Mouse (Mus musculus): ENCODE results near the gene Cox17.
"Not testable (repeated sequence)": the region's sequence is repeated elsewhere in the genome, so short reads cannot be mapped to it uniquely, and the experiment has no call there.

Gene Cox17

DNA sequence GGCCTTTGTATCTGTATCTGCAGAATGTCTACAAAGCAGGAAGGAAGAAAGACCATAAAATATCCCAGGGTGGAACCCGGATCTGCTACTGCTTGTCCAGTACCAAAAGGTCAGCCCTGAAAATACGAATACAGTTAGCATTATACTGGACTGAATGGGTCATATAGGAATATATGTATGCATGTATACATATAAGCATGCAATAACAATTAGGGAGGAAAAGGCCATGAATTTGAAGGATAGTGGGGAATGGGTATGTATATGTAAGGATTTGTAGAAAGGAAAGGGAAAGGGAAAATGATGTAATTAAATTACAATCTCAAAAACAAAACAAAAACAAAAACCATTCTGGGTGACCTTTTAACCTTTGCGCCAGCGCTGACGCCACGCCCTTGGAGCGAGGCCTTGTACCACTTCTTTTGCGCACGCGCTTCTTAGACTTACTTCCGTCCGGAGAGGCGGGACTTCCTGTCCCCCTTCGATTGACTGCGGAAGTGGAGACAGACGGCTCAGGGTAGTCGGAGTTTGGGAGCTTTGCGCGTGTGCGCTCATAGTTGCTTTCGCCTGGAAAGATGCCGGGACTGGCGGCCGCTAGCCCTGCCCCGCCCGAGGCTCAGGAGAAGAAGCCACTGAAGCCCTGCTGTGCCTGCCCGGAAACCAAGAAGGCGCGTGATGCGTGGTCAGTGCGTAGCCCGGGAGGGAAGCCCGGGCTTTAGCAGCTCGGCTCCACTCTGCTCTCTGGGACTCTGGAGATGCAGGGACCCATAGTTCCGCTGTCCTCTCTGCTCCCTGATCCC lies at the start of gene Cox17, which contains the start of gene Gm21987:
TSS of gene Cox17 (plus strand) at position 463 of the 797 bp plus-strand sequence.
TSS of gene Gm21987 (plus strand) at position 512 of the 797 bp plus-strand sequence.
- peak; percentile 90 for DNase-seq (ENCODE audit: low read depth)

DNA sequence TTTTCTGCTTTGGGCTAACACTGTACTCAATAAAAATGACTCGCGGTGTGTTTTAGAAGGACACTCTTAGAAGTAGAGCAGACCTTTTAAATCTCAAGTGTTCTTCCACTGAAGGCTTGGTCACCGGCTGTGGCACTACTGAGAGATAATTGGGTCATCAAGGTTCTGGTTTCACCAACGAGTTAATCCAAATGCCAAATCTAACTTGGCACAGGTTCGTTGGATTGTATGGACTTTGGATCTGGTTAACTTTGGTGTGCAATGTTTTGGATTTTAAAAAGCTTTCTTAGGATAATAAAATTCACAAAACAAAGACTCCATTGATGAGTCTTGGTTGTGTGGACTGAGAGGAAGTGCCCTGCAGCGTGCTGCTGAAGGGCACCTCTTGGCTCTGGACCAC lies 48.4 kb upstream of the Cox17 start:
- DNase-seq (ENCODE audit: low read depth) = no peak

DNA sequence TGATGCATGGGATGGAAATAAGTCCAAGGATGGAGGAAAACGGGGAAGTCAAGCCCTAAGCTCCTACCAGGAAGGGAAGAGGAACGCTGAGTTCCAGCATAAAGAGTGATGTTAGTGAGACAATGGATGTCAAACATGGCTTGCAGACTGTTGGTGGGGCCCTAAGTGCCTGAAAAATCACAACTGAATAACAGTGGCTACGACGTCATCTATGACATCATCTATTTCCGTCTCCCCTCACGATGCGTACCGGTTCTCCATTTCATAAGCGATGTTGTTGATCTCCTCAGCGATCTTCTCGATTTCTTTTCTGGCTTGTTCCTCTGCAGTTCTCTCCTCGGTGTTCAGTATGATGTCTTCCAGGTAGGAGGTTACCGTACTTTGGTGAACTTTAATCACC lies 44.4 kb upstream of the Cox17 start:
- DNase-seq (ENCODE audit: low read depth) = no peak

DNA sequence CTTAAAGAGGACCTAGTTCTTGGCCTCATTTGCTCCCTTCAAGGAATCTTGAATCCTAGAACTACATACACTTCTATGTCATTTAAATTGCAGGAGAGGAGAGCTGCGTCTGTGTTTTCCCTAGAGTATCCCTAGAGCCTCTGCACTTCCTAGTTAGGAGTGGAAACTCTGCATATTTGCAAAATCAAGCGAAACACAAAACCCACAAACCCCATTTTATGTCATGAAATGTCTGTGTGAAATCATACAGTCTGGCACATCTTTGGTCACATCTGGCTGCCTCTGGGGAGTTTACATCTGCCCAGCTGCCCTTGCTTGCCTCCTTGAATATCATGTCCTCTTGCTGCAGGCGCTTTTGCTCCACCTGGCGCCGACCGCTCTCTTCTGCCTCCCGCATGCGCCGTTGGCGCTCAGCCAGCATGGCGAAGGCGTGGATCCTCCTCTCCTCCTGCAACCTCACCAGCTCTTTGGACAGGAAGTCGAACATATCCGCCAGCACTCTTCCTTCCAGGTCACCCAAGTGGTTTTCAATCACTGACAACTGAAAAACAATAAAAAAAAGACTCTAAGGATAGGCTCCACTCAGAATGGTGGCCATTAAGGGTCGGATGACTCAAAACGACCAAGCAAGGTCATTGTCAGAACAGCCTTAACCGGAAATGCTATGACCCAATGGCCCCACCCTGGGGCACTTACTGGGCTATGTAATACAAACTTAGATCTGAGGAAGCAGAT lies 42.2 kb upstream of the Cox17 start:
- no peak for DNase-seq (ENCODE audit: low read depth)

DNA sequence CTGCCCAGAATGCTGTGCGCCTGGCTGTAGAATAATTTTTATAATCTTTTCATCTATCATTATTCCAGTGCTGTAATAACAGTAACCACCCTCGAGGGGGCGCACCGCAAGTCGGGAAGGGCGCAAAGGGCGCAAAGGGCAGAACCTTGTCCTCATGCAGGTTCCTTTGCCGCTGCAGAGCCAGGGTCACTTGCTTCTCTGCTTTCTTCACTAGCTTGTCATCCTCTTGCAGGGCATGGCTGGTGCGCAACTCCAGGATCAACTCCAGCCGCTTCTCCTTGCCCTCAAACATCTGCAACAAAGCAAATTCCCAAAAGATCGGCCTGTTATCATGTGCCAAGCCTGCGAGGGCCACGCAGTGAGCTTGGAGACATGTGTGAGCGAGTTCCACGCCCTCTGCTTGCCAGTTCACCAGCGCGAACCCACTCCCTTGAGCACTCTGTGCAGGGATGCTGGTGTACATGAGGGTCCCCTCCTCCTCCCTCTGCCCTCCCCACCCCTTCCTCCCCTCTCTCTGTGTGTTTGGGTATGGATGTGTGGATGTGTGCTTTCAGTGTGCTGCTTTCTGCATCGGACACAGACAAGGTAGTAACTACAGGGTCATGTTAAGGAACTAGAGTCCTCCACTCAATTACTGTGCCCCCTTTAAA lies 40.1 kb upstream of the Cox17 start:
- DNase-seq (ENCODE audit: low read depth) = no peak

DNA sequence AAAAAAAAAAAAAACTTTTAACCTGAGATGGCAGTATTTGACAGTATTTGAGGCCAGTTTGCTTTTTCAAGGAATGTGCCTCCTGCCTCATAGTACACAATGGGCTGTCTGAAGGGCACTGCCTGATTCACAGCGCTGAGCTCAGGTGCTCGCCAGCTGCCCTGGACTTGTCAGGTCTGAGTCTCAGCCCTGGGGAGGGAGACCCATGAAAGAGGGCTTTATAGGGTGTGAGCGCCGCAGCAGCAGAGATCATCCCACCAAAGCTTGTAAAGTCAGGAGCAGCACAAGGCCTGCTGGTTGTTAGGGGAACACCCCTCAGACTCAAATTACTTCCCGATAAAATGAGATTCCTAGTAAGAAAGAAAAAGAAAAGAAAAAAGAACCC lies 39.6 kb upstream of the Cox17 start:
- DNase-seq (ENCODE audit: low read depth) = no peak

DNA sequence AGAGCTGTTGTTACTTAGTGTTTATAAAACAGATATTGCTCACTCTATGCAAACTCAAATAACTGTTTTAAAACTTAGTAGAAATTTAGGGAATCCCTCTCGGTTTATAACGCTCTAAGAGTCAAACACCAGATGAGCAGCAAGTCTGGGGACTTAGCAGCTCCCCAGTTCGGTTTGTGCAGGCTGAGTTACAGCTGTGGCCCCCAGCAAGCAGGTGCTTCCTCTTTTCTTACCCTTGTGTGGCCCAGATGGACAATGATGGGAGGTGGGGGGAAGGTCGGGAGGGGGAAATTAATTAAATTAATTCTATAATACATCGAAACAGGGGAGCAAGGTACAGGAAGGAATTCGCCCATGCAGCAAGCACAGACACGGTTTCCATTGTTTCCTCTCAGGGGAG lies 39.1 kb upstream of the Cox17 start:
- DNase-seq (ENCODE audit: low read depth) = no peak

DNA sequence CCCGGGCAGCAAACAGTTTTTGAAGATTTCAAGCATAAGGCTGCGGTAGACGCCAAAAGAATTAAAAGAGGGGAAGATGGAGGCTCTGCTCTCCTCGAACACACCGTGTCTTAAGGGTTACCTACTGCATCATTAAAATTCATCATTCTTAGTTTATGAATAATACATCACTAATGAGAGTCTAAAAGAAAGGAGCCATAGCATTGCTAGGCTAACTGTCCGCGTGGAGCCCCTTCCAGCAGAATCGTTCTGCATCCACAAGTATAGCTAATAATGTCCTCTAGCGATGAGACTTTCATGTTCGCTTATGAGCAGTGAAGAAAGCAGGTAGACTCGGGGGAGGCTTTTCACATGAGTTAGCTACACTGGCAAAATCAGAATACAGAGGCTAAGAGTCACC lies 38.6 kb upstream of the Cox17 start:
- no peak for DNase-seq (ENCODE audit: low read depth)

DNA sequence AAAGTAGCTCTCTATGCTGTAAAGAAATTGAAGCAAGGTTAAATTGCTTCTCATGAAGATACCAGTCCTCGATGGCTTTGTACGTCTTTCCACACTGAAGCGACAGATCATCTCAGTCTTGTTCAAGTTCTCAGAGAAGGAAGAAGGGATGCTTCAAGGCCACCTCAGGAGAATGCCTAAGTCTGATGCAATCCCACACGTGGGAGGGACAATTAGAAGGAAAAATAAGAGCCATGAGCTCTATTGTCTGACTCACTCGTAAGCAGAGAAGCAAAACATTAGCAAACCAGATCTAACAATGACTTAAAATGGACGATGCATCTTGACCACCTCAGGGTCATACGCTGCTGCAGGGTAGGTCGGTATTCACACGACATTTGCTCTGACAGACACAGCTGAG lies 28.3 kb upstream of the Cox17 start:
- DNase-seq (ENCODE audit: low read depth) = no peak

DNA sequence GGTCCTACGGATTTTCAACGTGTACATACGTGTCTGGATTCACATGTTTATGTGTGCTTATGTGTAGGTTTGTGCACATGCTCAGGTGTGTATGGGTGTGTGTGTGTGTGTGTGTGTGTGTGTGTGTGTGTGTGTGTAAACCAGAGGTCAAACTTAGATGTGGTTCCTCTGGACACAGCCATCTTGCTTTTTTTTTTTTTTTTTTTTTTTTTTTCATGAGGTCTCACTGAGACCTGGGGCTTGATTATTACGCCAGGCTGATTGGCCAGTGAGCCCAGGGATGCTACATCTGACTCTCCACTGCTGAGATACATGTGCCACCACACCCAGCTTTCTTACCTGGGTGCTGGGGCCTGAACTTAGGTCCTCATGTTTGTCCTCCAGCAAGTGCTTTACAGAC lies 27.7 kb upstream of the Cox17 start:
- DNase-seq (ENCODE audit: low read depth) = no peak

DNA sequence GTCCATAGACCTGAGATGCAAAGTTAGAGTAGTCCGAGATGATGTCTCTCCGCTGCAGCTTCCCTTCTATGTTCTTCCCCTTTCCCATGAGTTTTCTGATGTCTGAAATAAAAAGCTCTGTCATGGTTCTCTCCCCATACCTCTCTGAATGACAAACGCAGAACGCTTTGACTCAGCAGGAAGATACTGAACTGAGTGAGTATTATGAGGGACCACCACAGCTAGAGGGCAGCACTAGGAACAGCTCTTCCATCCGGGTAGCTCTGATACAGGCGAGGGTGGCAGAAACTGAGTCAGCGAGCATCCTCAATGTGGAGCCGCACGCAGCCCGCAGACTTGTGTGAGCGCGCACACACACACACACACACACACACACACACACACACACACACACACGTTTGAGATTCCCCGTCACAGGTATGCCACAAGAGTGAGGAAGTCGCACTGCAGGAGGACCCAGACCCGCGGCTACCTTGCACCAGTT lies 25.3 kb upstream of the Cox17 start:
- peak; percentile 24 for DNase-seq (ENCODE audit: low read depth)

DNA sequence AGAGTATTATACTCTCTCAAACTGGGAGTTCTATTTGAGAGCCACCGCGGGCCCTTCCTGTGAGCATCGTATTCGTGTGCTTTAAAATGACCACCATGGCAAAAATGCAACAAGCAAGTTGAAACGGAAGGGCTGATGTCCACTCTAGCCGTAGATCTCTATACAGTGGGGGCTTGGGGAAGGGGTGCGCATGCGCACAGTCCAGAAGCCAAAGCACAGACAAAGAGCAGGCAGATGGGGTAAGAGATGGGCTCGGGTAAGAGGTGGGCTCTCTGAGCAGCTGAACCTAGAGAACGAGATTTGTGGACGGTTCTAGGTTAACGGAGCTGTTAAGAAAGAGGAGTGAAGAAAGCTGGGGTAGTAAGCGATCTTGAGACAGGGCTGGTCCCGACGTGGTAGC lies 22.5 kb upstream of the Cox17 start:
- no peak for DNase-seq (ENCODE audit: low read depth)

DNA sequence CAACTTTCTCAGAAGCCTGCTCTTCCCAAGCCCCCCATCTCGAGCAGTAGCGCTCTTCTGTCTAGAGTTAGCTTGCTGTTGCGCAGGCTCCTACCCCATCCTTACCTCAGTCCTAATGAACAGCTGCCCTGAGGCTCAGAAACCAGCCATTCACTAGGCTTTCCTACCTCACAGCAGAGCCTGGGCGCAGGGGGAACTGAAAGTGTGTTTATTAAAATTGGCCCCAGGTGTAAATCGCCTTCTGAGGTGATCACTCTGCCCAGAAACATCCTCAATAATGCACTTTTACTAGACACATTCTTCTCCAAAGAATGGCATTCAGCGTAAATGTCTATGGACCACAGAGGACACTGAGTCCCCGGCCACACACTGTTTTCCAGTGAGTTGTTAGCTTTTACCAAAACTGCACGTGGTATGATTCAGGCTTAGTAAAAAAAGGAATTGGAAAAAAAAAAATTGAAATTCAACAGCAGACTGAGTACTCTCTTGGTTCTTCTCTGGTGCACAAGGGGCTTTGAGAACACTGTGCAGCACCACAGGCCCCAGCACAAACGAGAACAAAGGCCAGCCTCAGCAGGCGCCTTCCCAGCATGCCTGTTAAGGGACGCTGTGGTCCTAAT lies 19.9 kb upstream of the Cox17 start:
- DNase-seq (ENCODE audit: low read depth) = no peak

DNA sequence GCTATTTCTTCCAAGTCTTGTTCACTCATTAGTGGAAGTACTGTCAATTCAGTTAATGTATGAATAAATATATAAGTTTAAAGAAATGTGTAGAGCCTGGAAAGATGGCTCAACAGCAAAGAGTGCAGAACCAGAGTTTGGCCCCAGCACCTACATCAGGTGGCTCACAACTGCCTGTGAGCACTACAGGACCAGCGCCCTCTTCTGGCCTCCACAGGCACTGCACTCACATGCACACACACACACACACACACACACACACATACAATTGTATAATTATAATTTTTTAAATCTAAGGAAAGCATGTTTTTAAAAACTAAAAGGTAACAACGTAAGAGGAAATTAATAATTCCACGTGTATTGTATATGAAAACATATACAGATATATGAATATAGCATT lies 17.5 kb upstream of the Cox17 start:
- no peak for DNase-seq (ENCODE audit: low read depth)

DNA sequence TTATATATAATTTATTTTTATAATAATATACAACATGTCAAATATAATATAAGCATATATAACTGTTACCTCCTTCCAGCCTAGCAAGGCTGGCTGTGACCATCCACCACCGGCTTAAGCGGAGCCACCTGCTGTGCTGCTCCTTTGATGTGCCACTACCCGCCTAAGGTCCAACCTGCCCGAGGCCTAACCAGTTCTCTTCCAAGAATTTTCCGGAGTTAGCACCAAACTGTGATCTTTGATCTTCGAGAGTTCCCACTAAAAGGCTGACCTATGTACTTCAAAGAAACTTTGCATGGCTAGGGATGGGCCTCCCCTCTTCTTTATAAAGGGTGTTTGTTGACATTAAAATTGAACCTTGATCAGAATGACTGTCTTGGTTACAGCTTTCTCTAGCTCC lies 12.4 kb upstream of the Cox17 start:
- no peak for DNase-seq (ENCODE audit: low read depth)

DNA sequence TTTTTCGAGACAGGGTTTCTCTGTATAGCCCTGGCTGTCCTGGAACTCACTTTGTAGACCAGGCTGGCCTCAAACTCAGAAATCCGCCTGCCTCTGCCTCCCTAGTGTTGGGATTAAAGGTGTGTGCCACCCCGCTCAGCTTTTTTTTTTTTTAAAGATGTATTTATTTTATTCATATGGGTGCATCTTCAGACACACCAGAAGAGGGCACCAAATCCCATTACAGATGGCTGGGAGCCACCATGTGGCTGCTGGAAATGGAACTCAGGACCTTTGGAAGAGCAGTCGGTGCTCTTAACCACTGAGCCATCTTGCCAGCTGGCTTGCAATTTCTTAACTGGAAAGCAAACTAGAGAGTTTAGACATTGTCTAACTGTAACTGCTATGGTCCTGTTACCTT lies 8.7 kb upstream of the Cox17 start:
- not testable (repeated sequence) for DNase-seq (ENCODE audit: low read depth)

DNA sequence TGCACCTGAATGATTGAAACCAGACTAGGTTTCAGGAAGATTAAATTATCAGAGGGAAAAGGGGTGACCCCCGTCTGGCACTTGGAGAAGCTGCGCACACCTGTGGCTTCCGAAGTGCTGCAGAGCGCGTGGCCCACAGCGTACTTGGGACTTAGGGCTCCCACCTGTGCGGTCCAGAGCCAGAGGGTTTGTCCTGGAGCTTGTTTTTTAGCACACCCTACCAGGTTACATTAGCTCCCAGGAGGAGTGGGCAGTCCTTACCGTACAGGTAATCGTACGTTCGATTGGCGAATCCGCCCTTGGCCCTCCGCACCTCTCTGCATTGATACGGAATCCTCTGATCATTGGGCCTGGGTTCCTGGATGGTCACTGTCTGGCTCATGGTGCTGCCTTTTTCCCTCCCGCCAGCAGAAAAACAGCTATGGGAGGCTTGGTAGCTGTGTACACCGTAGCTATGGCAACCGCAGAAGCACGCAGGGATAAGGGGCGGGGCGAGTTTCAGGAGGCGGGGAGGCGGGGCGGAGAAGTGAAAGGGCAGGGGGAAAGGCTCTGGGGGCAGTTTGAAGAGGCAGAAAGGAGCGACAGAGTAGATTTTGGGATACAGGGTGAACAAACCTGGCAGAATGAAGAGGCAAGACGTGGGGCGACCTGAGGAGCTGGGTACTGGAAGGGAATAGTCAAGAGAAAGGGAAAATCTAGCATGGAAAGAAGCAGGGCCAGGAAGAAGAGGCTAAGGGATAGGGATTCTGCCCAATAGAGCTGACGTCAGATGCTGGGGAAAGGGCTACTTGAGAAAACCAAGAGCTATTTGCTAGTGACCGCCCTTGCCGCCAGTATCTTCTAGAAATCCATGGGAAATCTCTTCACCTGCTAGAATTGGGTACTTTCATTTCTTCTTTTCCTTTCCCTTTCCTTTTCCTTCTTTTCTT lies 5.1 kb upstream of the Cox17 start, which contains the start of gene Maats1:
TSS of gene Maats1 (minus strand) at position 748 of the 929 bp plus-strand sequence.
- DNase-seq (ENCODE audit: low read depth) = peak; percentile 27

DNA sequence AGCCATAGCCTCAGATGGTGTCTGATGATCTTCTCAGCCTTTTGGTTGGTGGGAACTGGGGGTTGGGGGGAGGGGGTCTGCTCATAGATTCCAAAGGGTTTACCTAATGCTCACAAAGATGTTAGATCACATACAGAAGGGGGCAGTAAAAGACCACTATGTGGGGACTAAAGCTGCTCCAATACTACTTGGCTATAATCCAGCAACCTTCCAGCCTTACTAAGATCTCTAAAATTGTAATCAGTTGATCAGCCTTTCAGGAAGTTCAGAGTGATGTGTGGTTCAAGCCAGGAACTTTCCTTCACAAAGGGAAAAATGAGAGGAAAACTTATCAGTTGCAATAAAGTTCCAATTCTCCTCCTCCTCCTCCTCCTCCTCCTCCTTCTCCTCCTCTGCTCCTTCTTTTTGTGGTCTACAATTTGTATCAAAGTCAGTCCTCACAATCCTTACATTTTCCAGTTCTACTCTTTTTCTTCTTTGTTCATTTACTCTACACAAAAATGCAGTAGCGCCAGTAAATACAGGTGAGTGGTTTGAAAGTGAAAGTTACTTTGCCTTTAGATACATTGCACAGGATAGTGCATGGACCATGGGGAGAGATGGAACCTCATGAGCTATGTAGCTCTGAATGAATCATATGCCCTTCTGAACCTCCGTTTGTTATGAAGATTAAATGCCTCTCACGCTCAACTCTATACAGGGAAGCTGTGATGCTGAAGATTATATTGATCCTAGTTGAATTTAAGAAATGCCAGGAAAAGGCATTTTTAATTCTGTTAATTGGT lies 1.7 kb upstream of the Cox17 start:
- peak; percentile 13 for DNase-seq (ENCODE audit: low read depth)

DNA sequence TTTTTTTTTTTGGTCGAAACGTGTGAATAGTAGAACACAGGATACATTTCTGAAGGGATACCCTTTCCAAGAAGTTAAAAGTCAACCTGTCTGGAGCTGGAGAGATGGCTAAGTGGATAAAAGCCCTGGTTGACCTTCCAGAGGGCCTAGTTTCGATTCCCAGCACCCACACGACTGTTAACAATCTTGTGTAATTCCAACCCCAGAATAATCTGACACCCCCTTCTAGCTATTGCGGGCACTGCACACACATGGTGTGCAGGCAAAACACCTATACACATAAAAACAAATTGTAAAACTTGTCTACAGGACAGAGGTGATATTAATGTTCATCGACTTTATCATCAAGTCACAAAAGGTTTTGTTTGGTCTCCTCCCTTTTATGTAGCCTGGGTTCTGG lies 797 bp downstream of the Cox17 start:
- DNase-seq (ENCODE audit: low read depth) = no peak

DNA sequence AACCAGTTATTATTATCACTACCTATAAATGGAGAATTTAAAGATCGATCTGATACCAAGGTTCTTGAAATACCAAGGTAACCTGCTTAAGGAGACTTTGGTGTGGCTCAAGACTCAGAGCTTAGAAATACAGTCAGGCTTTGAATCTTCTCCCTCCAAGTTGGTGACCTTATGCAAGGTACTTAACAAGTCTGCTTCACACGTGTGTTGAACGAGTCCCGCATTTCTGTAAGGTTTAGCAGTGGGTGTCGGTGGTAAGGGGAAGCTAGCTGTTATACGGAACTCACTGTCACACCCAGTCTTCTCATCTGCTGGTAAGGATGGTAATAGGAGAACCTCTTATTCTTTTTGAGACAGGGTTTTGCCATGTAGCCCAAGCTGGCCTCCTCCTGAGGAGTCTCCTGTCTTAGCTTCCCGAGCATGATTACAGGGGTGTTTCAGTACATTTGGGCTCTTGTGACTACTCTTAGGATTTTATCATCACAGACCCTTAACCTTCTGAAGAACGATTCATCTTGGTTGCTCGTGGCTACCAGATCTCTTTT lies 1.5 kb downstream of the Cox17 start:
- no peak for DNase-seq (ENCODE audit: low read depth)
